Mouse (Mus musculus): ENCODE results near the gene Gm21310. TPM values are rescaled to one million over a fixed set of nuclear protein-coding genes. Genes with fewer than 3 reads are reported as not detected.
"Not testable (repeated sequence)": the region's sequence is repeated elsewhere in the genome, so short reads cannot be mapped to it uniquely, and the experiment has no call there.

Gene Gm21310
- polyA plus RNA-seq (2015; fragmentation: Nextera tagmentation; extraction: Ambion mirVana) = not detected in 2 replicates

DNA sequence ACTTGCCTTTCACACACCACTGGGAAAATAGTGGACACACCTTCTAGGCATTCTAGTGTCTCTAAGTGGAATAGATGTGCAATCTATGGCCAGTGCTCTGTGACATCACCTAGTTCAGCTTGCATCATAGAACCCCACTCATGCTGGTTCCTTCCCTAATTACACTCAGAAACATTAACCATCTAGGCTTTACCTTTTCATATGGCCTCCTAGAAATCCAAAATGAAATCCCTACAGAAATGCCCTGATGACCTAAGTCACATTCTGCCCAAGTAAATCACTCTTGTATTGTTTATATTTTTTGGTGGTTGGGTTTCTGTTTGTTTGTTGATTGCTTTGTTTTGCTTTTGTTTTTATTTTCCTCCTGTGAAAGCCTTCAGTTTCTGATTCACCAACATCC is at the start of gene Gm21310:
TSS of gene Gm21310 (minus strand) at position 101 of the 400 bp plus-strand sequence.
- not testable (repeated sequence) for H3K27me3 ChIP-seq; H3K4me3 ChIP-seq; H3K9ac ChIP-seq; H3K36me3 ChIP-seq; H3K4me1 ChIP-seq (replicated peaks); ATAC-seq (ENCODE audit: low read depth); H3K4me2 ChIP-seq; H3K9me3 ChIP-seq; H3K27ac ChIP-seq (replicated peaks)

Other genes starting within 250 kb of the Gm21310 start
- gene Gm20834, start 177.4 kb upstream of the Gm21310 start, polyA plus RNA-seq (2015; fragmentation: Nextera tagmentation; extraction: Ambion mirVana) = not detected in 2 replicates